Mouse (Mus musculus) induced T-regulatory cell, adult 2 months (primary cell): ENCODE data around the gene Sox30.

Experiments used
- DNase-seq: peaks from one replicate; pipeline ENCODE4 v3.0.0-alpha.2; 2012; ENCODE audit warnings: low read depth

The Sox30 gene

GRCm38 (mm10) chr11:45979946-45980892, at the start of gene Sox30:
Gene Sox30 (plus strand): TSS chr11:45980310.
- peak; percentile 48 for DNase-seq

- DNase-seq: no peak
Measured at GRCm38 (mm10) chr11:45932771-45933170, 47.3 kb upstream of the Sox30 start.

GRCm38 (mm10) chr11:45937478-45937877, 42.6 kb upstream of the Sox30 start:
- DNase-seq: no peak

GRCm38 (mm10) chr11:45938917-45939316, 41.2 kb upstream of the Sox30 start:
- DNase-seq: no peak

GRCm38 (mm10) chr11:45942281-45942680, 37.8 kb upstream of the Sox30 start:
- no peak for DNase-seq

GRCm38 (mm10) chr11:45943108-45943705, 36.9 kb upstream of the Sox30 start:
- DNase-seq: no peak

GRCm38 (mm10) chr11:45943891-45944642, 36.0 kb upstream of the Sox30 start:
- DNase-seq: peak; percentile 54

- peak; percentile 97 for DNase-seq
Measured at GRCm38 (mm10) chr11:45944643-45945156, 35.4 kb upstream of the Sox30 start, which contains the start of gene Lsm11. Gene Lsm11 (minus strand): TSS chr11:45944935.

DNA sequence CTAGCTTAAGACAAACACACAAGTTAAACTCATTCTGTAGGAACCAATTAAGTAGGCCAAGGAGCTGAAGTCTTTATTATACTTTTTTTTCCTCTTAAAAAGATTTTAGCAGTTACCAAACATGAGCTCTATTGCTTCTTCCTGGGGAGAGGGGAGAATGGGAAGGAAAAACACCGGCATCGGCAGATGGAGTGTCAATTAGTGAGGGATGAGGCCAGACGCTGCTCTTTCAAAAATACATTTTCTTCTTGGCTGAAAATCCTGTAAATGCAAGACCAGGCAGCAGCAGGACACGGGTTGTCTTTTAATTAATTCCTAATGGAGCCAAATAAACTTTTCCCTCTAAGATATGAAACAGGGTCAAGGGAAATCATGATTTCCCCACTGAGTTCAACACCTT, 33.3 kb upstream of the Sox30 start:
- DNase-seq: no peak

DNA sequence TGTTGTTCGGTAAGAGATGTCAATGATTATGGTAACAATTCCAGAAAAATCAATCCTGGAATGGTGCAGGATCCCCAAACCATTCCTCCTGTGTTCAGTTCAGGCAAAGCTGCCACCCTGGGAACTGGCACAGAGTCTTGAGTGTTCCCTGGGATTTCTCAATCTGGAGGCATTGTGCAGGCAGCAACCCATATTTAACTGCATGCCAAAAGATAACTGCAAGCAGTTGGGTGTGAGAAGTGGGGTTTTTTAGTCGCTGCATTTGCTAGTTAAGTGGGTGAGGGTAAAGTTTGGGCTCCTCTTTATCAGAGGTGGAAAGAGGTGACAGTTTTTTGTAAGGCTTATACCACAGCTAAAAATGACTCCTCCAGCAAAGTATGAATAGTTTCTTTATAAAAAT, 32.6 kb upstream of the Sox30 start:
- DNase-seq: no peak

- DNase-seq: peak; percentile 98
Measured at GRCm38 (mm10) chr11:45955127-45955627, 24.9 kb upstream of the Sox30 start, which contains the start of gene Thg1l. Gene Thg1l (minus strand): TSS chr11:45955494.

DNA sequence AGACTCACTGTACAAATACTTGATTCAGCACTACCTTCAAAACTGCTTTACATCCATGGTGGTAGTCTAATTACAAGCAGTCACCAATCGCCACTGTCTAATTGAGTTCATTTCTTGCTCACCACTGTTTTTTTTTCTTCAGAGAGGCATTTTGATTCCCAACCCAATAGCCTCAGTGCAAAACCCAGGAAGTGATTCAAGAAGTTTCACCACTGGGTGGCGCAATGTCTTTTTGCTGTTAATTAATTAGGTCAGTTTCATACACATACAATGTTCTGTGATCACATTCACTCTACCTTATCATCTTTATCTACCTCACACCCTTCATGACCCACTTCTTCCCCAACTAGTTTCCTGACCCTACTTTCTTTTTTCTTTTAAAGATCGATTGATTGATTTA, 20.5 kb upstream of the Sox30 start:
- peak; percentile 88 for DNase-seq

DNA sequence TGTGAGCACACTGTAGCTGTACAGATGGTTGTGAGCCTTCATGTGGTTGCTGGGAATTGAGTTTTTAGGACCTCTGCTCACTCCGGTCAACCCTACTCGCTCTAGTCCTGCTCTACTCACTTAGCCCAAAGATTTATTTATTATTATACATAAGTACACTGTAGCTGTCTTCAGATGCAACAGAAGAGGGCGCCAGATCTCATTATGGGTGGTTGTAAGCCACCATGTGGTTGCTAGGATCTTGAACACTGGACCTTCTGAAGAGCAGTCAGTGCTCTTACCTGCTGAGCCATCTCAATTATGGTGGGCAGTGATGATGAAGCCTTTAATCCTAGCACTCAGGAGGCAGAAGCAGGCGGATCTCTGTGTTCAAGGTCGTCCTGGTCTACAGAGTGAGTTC, 20.1 kb upstream of the Sox30 start:
- peak; percentile 74 for DNase-seq

DNA sequence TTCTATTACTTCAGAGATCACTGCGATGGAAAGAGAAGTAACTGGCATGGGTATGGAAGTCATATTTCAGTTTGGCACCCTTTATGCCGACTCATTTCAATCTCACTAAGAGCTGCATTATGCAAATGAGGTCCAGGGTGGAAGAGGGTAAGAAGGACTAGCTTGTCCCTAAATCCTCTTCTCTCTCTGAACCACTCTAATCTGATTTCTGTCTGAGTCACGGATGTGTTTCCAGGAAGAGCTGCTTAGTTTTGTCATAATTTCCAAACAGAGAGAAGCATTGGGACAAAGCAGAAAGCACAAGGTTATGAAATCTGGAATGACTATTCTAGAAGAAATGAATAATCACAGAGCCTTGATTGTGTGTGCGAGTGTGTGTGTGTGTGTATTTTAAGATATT, 13.2 kb upstream of the Sox30 start:
- no peak for DNase-seq

DNA sequence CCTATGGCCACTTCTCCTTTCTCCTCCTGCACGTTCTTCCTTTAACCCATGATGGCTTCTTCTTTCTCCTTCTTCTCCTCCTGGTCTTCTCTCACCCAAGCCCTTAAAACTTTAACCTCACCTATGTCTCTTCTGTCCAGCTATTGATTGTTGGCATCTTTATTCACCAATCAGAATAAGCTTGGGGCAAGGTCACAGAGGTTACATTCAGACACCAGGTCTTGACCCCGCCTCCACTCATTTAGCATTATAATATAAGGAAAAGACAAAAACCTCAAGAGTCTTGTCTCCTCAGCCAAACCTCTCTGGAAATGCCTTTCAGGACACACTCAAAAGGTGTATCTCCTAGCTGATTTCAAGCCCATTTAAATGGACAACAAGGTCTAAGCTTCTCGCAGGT, 11.6 kb upstream of the Sox30 start:
- no peak for DNase-seq

DNA sequence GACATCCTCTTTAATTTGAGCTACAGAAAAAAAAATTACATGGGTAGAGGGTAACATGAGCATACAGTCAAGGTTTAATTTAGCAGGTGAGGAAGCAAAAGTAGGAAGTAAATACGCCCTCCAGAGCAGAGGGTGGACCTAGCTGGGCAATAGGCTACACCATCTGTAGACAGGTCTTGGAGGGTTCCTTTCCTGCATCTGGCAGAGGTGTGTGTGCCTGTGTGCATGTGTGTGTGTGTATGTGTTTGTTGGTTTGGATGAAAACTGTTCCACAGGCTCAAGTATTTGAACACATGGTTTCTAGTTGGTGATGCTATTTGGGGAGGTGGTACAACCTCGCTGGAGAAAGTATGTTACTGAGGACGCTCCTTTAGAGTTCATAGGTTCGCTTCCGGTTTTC, 6.5 kb upstream of the Sox30 start:
- DNase-seq: no peak

DNA sequence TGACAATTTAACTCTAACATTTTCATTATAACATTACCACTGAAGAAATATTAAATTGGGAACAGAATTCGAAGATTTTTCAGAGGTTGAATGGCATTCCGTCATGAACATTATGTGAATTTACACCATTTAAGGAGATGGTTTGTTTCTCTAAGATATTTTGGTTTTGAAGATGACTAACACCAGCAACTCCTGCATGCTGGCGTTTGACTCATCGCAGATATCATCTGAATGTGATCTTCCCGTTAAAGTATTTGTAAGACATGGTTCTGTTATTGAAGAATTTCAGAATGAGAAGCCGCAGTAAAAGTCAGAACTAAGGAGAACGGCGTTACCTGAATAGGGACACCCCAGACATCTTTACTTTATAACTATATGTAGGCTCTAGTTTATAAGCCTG, 5.6 kb upstream of the Sox30 start:
- DNase-seq: no peak

- DNase-seq: no peak
Measured at GRCm38 (mm10) chr11:45976061-45976460, 4.0 kb upstream of the Sox30 start.

DNA sequence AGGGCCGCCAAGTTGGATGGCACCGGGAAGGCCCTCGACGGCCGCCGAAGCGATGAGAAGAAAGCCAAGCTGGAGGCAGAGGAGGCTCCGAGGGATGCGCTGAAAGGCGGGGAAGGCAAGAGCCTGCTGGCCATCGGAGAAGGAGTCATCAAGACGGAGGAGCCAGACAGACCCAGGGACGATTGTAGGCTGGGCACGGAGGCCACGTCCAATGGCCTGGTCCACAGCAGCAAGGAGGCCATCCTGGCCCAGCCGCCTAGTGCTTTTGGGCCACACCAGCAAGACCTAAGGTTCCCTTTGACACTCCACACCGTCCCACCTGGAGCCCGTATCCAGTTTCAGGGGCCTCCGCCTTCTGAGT, 763 bp downstream of the Sox30 start:
- DNase-seq: no peak

DNA sequence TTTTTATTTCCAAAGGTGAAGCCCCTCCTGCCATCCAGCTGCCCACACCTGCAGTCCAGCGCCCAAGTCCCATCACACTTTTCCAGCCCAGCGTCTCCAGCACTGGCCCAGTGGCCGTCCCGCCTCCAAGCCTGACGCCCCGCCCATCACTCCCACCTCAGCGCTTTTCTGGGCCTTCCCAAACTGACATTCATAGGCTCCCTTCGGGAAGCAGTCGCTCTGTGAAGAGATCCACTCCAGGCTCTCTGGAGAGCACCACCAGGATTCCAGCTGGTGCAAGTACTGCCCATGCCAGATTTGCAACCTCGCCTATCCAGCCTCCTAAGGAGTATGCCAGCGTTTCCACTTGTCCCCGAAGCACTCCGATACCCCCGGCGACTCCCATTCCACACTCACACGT, 11.5 kb downstream of the Sox30 start:
- DNase-seq: no peak

DNA sequence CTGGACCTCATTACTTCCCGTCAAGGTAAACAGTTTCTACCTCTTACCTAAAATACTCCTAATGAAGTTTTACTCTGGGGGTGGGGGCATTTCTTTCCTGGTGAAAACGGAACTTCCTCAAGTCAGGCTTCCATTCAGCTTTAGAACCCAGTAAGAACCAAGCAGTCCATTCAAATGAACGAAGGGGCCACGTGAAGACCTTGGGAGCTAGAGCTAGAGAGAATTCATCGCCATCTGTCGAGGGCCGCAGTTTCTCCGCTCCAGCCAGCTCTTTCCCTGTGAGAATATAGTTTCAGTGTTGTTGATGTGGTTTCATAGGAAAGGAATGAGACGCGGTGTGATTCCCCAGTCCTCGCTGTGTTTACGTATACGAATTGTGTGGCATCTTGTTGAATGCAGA, 12.0 kb downstream of the Sox30 start:
- DNase-seq: no peak

DNA sequence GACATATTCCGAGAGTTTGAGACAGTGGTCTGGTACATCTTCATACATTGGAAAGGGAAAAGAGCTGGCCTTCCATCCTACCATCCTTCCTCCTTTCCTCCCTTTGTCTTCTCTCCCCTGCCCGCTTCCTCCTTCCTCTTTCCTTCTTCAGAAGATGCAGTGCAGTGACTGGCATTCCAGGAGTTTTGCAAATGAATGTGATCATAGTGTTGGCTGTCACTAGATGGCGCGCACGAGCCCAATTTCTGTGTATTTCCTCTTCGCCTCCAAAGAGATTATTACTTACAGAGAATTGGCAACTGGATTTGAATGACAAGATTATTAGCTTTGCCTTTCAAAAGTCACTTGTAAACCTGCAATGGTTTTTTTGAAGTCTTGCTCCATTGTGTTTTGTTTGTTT, 36.0 kb downstream of the Sox30 start:
- DNase-seq: peak; percentile 73
